7 mouse cellular contexts compared by ENCODE assay signal in the genomic region with DNA sequence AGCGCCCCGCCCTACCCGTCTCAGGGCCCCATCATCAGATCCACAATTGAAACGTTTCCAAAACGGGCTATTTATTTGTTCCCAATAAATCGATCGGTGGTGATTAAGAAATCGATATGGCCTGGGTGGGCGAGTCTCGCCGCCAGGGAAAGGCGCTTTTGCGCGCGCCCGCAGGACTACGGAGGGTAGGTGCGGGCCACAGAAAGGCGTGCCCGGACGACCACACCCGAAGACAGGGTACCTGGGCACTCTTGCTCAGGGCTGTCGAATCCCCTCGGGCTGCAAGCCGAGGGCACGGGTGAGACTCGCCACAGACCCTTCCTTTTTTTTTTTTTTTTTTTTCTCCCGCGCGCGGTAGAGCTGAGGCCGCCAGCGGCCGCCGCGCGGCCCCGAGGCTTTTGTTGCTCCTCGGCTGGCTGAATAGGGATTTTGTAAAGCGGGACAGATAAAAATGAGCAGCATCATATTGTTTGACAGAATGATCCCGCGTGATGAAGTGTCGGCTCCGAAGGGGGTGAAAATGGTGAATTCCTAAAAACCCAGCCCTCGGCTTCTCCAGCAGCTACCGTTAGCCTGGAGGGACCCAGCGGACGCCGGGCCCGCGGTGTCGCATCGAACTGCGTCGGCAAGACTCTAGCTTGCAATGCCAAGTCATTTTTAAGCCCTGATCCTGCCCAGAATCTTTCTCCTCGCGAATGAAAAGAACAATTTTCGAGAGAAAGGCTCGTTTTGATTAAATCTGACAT. TPM values are rescaled to one million over a fixed set of nuclear protein-coding genes. Genes with fewer than 3 reads are reported as not detected.
DNase-seq lines count a peak whose midpoint lies in the region; ATAC-seq lines count a peak whose summit lies in the region.

No protein-coding gene starts in this region.

- 4% methylated on average over 59 of the region's 59 CpGs for WGBS in liver, embryonic 11.5 days
- WGBS in embryonic facial prominence, embryonic 13.5 days = 1% methylated on average over 58 of the region's 59 CpGs
- 2% methylated on average over 58 of the region's 59 CpGs for WGBS in hindbrain, embryonic 11.5 days

- no peak overlapping the region for H3K27ac ChIP-seq in liver, embryonic 11.5 days (ENCODE audit: low read depth, low read length)
- no peak overlapping the region for H3K27ac ChIP-seq in embryonic facial prominence, embryonic 13.5 days
- no peak overlapping the region for H3K27ac ChIP-seq in hindbrain, embryonic 11.5 days (ENCODE audit: low read depth, low read length)

- H3K4me1 ChIP-seq in liver, embryonic 11.5 days (replicated peaks; ENCODE audit: control insufficient read depth, insufficient read depth, low read length) = 0 out of 2 replicates have a peak, but pooled peaks cover 4% of the 10 kb centered on the region
- H3K4me1 ChIP-seq in embryonic facial prominence, embryonic 13.5 days = peaks cover 18% of the 10 kb centered on the region; the same call in 1 of the 2 replicates
- peaks cover 3% of the 10 kb centered on the region for H3K4me1 ChIP-seq in hindbrain, embryonic 11.5 days (replicated peaks; ENCODE audit: control insufficient read depth, insufficient read depth, low read length)

- peak overlapping the region; percentile 38 for H3K4me2 ChIP-seq in liver, embryonic 11.5 days
- H3K4me2 ChIP-seq in embryonic facial prominence, embryonic 13.5 days = peak overlapping the region; percentile 49
- peak overlapping the region; percentile 17 for H3K4me2 ChIP-seq in hindbrain, embryonic 11.5 days (replicated peaks; ENCODE audit: low read depth, low read length)

- no peaks in the 10 kb centered on the region for H3K9me3 ChIP-seq in liver, embryonic 11.5 days (ENCODE audit: control insufficient read depth, low read length)
- H3K9me3 ChIP-seq in embryonic facial prominence, embryonic 13.5 days = no peaks in the 10 kb centered on the region
- H3K9me3 ChIP-seq in hindbrain, embryonic 11.5 days (ENCODE audit: control insufficient read depth, low read length) = no peaks in the 10 kb centered on the region

- no peak overlapping the region for H3K9ac ChIP-seq in liver, embryonic 11.5 days (ENCODE audit: low read depth, low read length)
- no peak overlapping the region for H3K9ac ChIP-seq in embryonic facial prominence, embryonic 13.5 days
- no peak overlapping the region for H3K9ac ChIP-seq in hindbrain, embryonic 11.5 days (ENCODE audit: low read depth, low read length)

- DNase-seq in liver, embryonic 11.5 days (ENCODE audit: low spot score) = peak; percentile 35
- DNase-seq in liver = no peak
- DNase-seq in hindbrain, embryonic 11.5 days (ENCODE audit: low spot score) = peak; percentile 70
- peak; percentile 74 for DNase-seq in neural tube, embryonic 10.5 days (ENCODE audit: extremely low spot score, low spot score)
- no peak for DNase-seq in spleen, postnatal 14 days (ENCODE audit: low spot score in 2 of 2)

- H3K36me3 ChIP-seq in liver, embryonic 11.5 days (ENCODE audit: control insufficient read depth, insufficient read depth, low read length) = no peaks in the 10 kb centered on the region
- H3K36me3 ChIP-seq in embryonic facial prominence, embryonic 13.5 days = no peaks in the 10 kb centered on the region
- H3K36me3 ChIP-seq in hindbrain, embryonic 11.5 days (ENCODE audit: control insufficient read depth, insufficient read depth, low read length) = no peaks in the 10 kb centered on the region

- peak overlapping the region; percentile 25; the same call in 1 of the 2 replicates for H3K4me3 ChIP-seq in liver, embryonic 11.5 days (ENCODE audit: low read depth, low read length)
- peak overlapping the region; percentile 28 for H3K4me3 ChIP-seq in embryonic facial prominence, embryonic 13.5 days
- H3K4me3 ChIP-seq in hindbrain, embryonic 11.5 days (ENCODE audit: low read depth, low read length) = peak overlapping the region; percentile 16; the same call in 1 of the 2 replicates

- H3K27me3 ChIP-seq in liver, embryonic 11.5 days (replicated peaks; ENCODE audit: control insufficient read depth, insufficient read depth, low read length) = peaks cover 88% of the 10 kb centered on the region
- H3K27me3 ChIP-seq in embryonic facial prominence, embryonic 13.5 days = peaks cover 95% of the 10 kb centered on the region
- peaks cover 83% of the 10 kb centered on the region for H3K27me3 ChIP-seq in hindbrain, embryonic 11.5 days (ENCODE audit: control insufficient read depth, insufficient read depth, low read length)

- ATAC-seq in liver, embryonic 11.5 days (replicated peaks; ENCODE audit: low FRiP score) = no peak
- ATAC-seq in embryonic facial prominence, embryonic 13.5 days (ENCODE audit: insufficient number of reproducible peaks, insufficient read depth, low FRiP score, low TSS enrichment, low read depth) = no peak
- peak; percentile 53; the same call in 1 of the 2 replicates for ATAC-seq in hindbrain, embryonic 11.5 days (ENCODE audit: low FRiP score)
- ATAC-seq in monocyte, adult 5-6 weeks (replicated peaks; ENCODE audit: insufficient number of reproducible peaks, low FRiP score, low TSS enrichment, poor library complexity, severe bottlenecking) = no peak

RNA-seq across cellular contexts. Expression of gene Foxd3, which starts 5.0 kb away (rescaled TPM):
- 0.07 and 0.10 TPM in 2 replicates for polyA plus RNA-seq in liver, embryonic 11.5 days (2014; fragmentation: Nextera tagmentation; extraction: Ambion mirVana)
- 0.90 and 1.0 TPM in 2 replicates for polyA plus RNA-seq in embryonic facial prominence, embryonic 13.5 days (2015; fragmentation: Nextera tagmentation; extraction: Ambion mirVana)
- polyA plus RNA-seq in hindbrain, embryonic 11.5 days (2014; fragmentation: Nextera tagmentation; extraction: Ambion mirVana) = 2.2 and 2.5 TPM in 2 replicates
- total RNA-seq in monocyte, adult 5-6 weeks (2017) = not detected in 3 replicates

Comparison
In these comparisons a context has a peak if more than half of its experiments do, and no peak if none do; other contexts are left out.
1. DNase-seq: peak in liver, embryonic 11.5 days (single experiment), hindbrain, embryonic 11.5 days (single experiment) and neural tube, embryonic 10.5 days (single experiment); none in liver (single experiment) and spleen, postnatal 14 days (0 of 2).
2. Peak in every context shown above with its lines, with median percentiles within 50 percentile points of each other: H3K4me2 ChIP-seq and H3K4me3 ChIP-seq.